Mouse (Mus musculus) forebrain, embryonic 16.5 days (tissue): ENCODE data around the gene Sec23a. TPM values are rescaled to one million over a fixed set of nuclear protein-coding genes. Genes with fewer than 3 reads are reported as not detected.
"Not testable (repeated sequence)": the region's sequence is repeated elsewhere in the genome, so short reads cannot be mapped to it uniquely, and the experiment has no call there.

ENCODE experiments used
- ATAC-seq: fragments of 200-750 bp; cut with Nextera tagmentation; 2 replicates; pipeline ENCODE4 v1.8.0; 2017; ENCODE audit warnings: mild to moderate bottlenecking, moderate library complexity
- H3K27ac ChIP-seq: fragments of 300-500 bp; sonication (generic); 2 replicates; pipeline ENCODE4 v1.5.1; 2014; ENCODE audit warnings: low read length, control low read depth
- H3K27me3 ChIP-seq: fragments of 300-500 bp; sonication (generic); replicated peaks from 2 replicates; pipeline ENCODE4 v1.6.1; 2014; ENCODE audit warnings: low read length; ENCODE audit not compliant: control insufficient read depth, insufficient read depth
- H3K36me3 ChIP-seq: fragments of 300-500 bp; sonication (generic); 2 replicates; pipeline ENCODE4 v1.6.1; 2014; ENCODE audit not compliant: control insufficient read depth, insufficient read depth
- H3K4me1 ChIP-seq: fragments of 300-500 bp; sonication (generic); replicated peaks from 2 replicates; pipeline ENCODE4 v1.6.1; 2014; ENCODE audit warnings: low read length; ENCODE audit not compliant: control insufficient read depth, insufficient read depth
- H3K4me2 ChIP-seq: fragments of 300-500 bp; sonication (generic); 2 replicates; pipeline ENCODE4 v1.6.1; 2014; ENCODE audit warnings: mild to moderate bottlenecking, low read length, control low read depth
- H3K4me3 ChIP-seq: fragments of 300-500 bp; sonication (generic); replicated peaks from 2 replicates; pipeline ENCODE4 v1.5.1; 2014; ENCODE audit warnings: mild to moderate bottlenecking, low read length, control low read depth
- H3K9ac ChIP-seq: fragments of 300-500 bp; sonication (generic); replicated peaks from 2 replicates; pipeline ENCODE4 v1.6.1; 2014; ENCODE audit warnings: low read depth, low read length, control low read depth
- H3K9me3 ChIP-seq: fragments of 300-500 bp; sonication (generic); 2 replicates; pipeline ENCODE4 v1.6.1; 2016; ENCODE audit warnings: low read length; ENCODE audit not compliant: control insufficient read depth
- WGBS: fragments of 180-500 bp; shearing (Covaris S2); extraction: QIAGEN DNeasy Blood & Tissue Kit; methylation state at CpG from one replicate; pipeline ENCODE4 v1.1.7; 2014; 5-methylcytosine and 5-hydroxymethylcytosine counted together
- polyA plus RNA-seq: library from polyadenylated mRNA; unstranded; fragments of >200 nt; fragmentation: Nextera tagmentation; extraction: Ambion mirVana; gene quantifications from 2 replicates; pipeline ENCODE4 v1.2.1, GENCODE M21; 2015

Gene Sec23a
- polyA plus RNA-seq, 1 experiment from 2014 or later = 105 TPM

DNA sequence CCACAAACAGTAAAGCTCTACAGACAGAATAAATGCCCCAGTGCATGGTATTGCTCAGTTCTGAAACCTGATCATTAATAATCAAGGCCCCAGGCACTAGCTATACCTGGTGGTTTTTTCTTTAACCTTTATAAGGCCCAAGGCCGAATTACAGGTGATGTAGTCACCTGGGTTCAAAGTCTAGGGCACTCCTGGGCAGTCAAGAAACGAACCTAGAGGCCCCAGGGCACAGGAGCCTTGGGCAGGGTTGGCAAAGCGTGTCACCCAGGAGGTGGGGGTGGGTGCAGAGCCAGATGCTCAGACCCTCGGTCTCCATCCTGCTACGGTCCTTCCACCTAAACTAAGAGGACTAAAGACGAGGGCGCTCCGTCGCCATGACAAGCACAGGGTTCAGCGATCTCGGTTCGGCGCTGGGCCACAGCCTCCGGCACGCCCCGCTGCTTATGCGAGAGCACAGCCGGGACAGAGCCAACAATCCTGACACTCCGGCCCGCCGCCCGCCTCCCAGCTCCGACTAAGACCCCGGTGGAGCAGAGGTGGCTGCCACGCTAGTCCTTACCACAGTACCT is 458 bp downstream of the Sec23a start:
- H3K9ac ChIP-seq = peak overlapping the region; percentile 78
- H3K4me1 ChIP-seq = peaks cover 35% of the 10 kb centered on the region
- H3K4me2 ChIP-seq = peak overlapping the region; percentile 93
- H3K36me3 ChIP-seq = peaks cover 6% of the 10 kb centered on the region
- WGBS = under 1% methylated on average over 25 of the region's 25 CpGs
- H3K27me3 ChIP-seq = no peaks in the 10 kb centered on the region
- peak overlapping the region; percentile 82 for H3K27ac ChIP-seq
- no peaks in the 10 kb centered on the region for H3K9me3 ChIP-seq
- ATAC-seq = no peak
- peak overlapping the region; percentile 94 for H3K4me3 ChIP-seq

- Histone ChIP-seq H3K27me3 (no peaks in the 10 kb centered on the region), H3K4me2 (peak overlapping the region; percentile 93), H3K9ac (no peak overlapping the region), H3K4me1 (peaks cover 35% of the 10 kb centered on the region), H3K36me3 (peaks cover 13% of the 10 kb centered on the region), H3K9me3 (no peaks in the 10 kb centered on the region), H3K4me3 (no peak overlapping the region; the same call in 1 of the 2 replicates), H3K27ac (no peak overlapping the region)
- WGBS = 64% methylated on average over 2 of the region's 2 CpGs
- ATAC-seq = no peak
Observed at GRCm38 (mm10) chr12:59010482-59010881, 1.3 kb downstream of the Sec23a start.

DNA sequence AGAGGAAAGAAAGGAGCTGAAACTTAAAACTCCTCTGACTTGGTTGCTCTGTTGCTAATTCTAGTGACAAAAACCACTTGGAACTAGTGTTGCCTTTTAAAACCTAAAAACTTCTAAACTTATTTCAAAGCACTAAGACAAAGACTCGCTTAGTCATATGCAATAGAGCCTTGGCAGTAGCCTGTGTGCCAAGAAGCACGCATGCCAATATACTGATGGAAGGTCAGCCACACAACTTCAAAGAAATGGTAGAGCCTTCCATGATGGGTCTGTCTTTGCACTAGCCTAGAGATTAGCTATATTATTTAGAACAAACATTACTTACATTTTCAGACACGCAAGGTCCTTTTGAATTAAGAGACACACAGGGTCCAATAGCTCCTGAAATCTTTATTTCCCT is 26.1 kb downstream of the Sec23a start:
- peaks cover 32% of the 10 kb centered on the region for H3K36me3 ChIP-seq
- no peak overlapping the region for H3K4me2 ChIP-seq
- no peak for ATAC-seq
- H3K4me3 ChIP-seq = no peak overlapping the region
- no peak overlapping the region for H3K27ac ChIP-seq
- H3K4me1 ChIP-seq = no peaks in the 10 kb centered on the region
- H3K9ac ChIP-seq = no peak overlapping the region
- WGBS = 97% methylated on average over 3 of the region's 3 CpGs
- no peaks in the 10 kb centered on the region for H3K9me3 ChIP-seq
- no peaks in the 10 kb centered on the region for H3K27me3 ChIP-seq

DNA sequence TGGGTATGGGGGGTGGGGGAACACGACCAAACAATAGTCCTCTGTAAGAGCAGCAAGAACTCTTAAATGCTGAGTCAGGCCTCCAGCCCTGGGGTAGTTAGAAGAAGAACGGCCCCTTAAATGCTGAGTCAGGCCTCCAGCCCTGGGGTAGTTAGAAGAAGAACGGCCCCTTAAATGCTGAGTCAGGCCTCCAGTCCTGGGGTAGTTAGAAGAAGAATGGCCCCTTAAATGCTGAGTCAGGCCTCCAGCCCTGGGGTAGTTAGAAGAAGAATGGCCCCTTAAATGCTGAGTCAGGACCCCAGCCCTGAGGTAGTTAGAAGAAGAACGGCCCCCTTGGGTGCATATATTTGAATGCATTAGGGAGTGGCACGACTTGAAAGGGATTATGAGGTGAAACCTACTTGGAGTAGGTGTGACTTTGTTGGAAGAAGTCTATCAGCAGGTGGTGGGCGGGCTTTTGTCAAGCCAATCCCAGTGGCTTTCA is 30.6 kb downstream of the Sec23a start:
- not testable (repeated sequence) for ATAC-seq, H3K4me3 ChIP-seq, H3K4me2 ChIP-seq, H3K27me3 ChIP-seq, H3K4me1 ChIP-seq, H3K9ac ChIP-seq, H3K27ac ChIP-seq, H3K9me3 ChIP-seq
- WGBS = 80% methylated on average over 6 of the region's 6 CpGs
- H3K36me3 ChIP-seq = peaks cover 30% of the 10 kb centered on the region; the same call in 1 of the 2 replicates

DNA sequence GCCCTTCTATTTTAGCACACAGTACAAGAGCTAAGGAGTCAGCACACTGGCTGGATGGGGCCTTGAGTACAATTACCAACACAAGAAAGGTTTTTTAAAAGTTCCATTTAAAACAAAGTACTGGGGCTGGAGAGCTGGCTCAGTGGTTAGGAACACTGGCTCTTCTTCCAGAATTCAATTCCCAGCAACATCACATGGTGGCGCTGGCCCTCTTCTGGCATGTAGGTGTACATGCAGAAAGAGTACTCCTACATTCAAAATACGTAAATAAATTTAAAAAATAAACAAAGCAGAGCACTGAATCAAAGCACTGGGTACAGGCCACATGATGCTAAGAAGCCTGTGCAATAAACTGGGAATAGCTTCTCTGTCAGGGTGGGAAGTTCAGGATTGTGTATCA is 34.9 kb downstream of the Sec23a start:
- Histone ChIP-seq H3K27ac (no peak overlapping the region), H3K4me3 (no peak overlapping the region), H3K36me3 (peaks cover 18% of the 10 kb centered on the region; the same call in 1 of the 2 replicates), H3K4me1 (no peaks in the 10 kb centered on the region), H3K9ac (no peak overlapping the region), H3K9me3 (no peaks in the 10 kb centered on the region), H3K4me2 (no peak overlapping the region), H3K27me3 (no peaks in the 10 kb centered on the region)
- WGBS = 66% methylated on average over 2 of the region's 2 CpGs
- ATAC-seq = no peak

DNA sequence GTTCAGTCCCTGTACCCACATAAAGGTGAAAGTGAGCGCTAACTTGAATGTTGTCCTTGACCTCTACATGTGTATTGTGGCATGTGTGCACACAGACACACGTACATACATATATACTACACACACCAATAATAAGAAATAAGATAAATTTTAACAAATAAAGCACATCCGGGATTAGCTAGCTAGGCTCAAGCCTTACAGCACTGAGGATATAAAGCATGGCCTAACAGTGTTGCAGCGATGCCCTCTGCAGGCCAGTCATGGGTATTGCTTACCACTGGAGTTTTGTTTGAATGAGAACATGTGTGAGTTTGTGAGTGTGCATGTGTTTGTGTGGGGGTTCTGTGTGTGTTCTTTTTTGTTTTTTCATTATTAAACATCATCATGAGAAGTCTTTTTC is 47.2 kb downstream of the Sec23a start:
- Histone ChIP-seq H3K4me1 (no peaks in the 10 kb centered on the region), H3K9me3 (no peaks in the 10 kb centered on the region), H3K4me3 (no peak overlapping the region), H3K36me3 (peaks cover 24% of the 10 kb centered on the region), H3K4me2 (no peak overlapping the region), H3K27ac (no peak overlapping the region), H3K27me3 (no peaks in the 10 kb centered on the region), H3K9ac (no peak overlapping the region)
- 70% methylated on average over 4 of the region's 4 CpGs for WGBS
- peak; percentile 67 for ATAC-seq

GRCm38 (mm10) chr12:58960844-58961243 is 51.0 kb downstream of the Sec23a start:
- Histone ChIP-seq H3K27me3 (no peaks in the 10 kb centered on the region), H3K4me1 (no peaks in the 10 kb centered on the region), H3K27ac (no peak overlapping the region), H3K9me3 (no peaks in the 10 kb centered on the region), H3K4me2 (no peak overlapping the region), H3K4me3 (no peak overlapping the region), H3K9ac (no peak overlapping the region), H3K36me3 (peaks cover 15% of the 10 kb centered on the region)
- ATAC-seq = no peak
- 100% methylated on average over 1 of the region's 1 CpGs for WGBS

- Histone ChIP-seq H3K9me3 (no peaks in the 10 kb centered on the region), H3K4me3 (no peak overlapping the region), H3K27ac (no peak overlapping the region), H3K4me1 (no peaks in the 10 kb centered on the region), H3K4me2 (no peak overlapping the region), H3K27me3 (no peaks in the 10 kb centered on the region), H3K36me3 (peaks cover 2% of the 10 kb centered on the region), H3K9ac (no peak overlapping the region)
- WGBS = 80% methylated on average over 7 of the region's 7 CpGs
- ATAC-seq = no peak
Observed at GRCm38 (mm10) chr12:58956624-58957023, 55.2 kb downstream of the Sec23a start.

DNA sequence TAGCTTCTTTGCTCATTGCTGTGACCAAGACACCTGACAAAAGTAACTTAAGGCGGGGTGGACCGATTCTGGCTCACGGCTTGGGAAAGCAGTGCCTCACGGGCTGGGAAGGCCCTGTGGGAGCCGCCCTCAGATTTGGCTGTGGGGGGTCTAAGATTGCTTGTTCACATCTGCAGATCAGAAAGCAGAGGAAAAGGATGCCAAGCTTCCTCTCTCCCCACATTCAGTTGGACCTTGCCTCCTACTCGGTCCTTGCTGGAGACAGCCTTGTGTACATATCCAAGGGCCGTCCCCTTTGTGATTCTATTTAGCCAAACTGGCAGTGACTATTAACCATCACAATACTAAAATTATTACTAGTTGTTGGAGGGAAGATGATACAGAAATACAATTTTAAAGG is 55.7 kb downstream of the Sec23a start:
- no peak overlapping the region for H3K4me3 ChIP-seq
- ATAC-seq = no peak
- no peak overlapping the region for H3K9ac ChIP-seq
- WGBS = 73% methylated on average over 7 of the region's 7 CpGs
- no peak overlapping the region for H3K4me2 ChIP-seq
- peaks cover 2% of the 10 kb centered on the region for H3K36me3 ChIP-seq
- no peaks in the 10 kb centered on the region for H3K4me1 ChIP-seq
- no peak overlapping the region for H3K27ac ChIP-seq
- no peaks in the 10 kb centered on the region for H3K27me3 ChIP-seq
- no peaks in the 10 kb centered on the region for H3K9me3 ChIP-seq

DNA sequence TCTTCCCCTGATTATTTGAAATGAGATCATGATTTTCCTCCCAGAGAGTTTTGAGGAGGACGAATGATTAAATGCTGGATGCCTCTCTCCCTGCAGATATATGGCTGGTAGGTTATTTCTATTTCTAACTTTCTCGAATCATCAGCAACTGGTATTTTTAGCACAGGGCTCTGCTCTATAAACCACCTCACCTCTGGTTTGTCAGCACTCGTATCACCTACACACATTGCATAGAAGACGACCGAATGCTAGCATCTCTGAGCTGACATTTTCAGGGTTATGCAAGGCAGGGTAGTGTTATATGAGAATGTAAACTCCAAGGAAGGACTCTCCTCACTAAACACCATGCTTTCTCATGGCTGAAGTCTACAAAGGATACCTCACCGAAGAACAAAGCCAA is 63.9 kb downstream of the Sec23a start:
- Histone ChIP-seq H3K9me3 (no peaks in the 10 kb centered on the region), H3K36me3 (no peaks in the 10 kb centered on the region), H3K27ac (no peak overlapping the region), H3K4me2 (no peak overlapping the region), H3K4me3 (no peak overlapping the region), H3K4me1 (no peaks in the 10 kb centered on the region), H3K9ac (no peak overlapping the region), H3K27me3 (no peaks in the 10 kb centered on the region)
- no peak for ATAC-seq
- WGBS = 92% methylated on average over 6 of the region's 6 CpGs
